In genomic region chr8:112029455-112029854, GRCm38 (mm10) we compare ENCODE assay signal across 38 mouse cellular contexts. TPM values are rescaled to one million over a fixed set of nuclear protein-coding genes. Genes with fewer than 3 reads are reported as not detected.
"Had no signal": no experiment of that assay in that cellular context is flagged by ENCODE, and none has a peak within 500 bp of the region (broad histone marks: within the 10 kb centered on the region; RNA-seq: fewer than 3 reads in every experiment).

No protein-coding gene starts in this region.

- H3K27me3 ChIP-seq: limb, embryonic 12.5 days; limb, embryonic 13.5 days; limb, embryonic 15.5 days; liver, embryonic 12.5 days; liver, embryonic 13.5 days; liver, embryonic 15.5 days; lung, embryonic 15.5 days; midbrain, embryonic 12.5 days; midbrain, embryonic 13.5 days; midbrain, embryonic 15.5 days; neural tube, embryonic 12.5 days had no signal

- ATAC-seq: liver, embryonic 12.5 days; liver, postnatal 0 days; lung, postnatal 0 days; midbrain, embryonic 13.5 days; midbrain, embryonic 15.5 days; midbrain, embryonic 16.5 days had no signal

- H3K9me3 ChIP-seq: limb, embryonic 10.5 days; limb, embryonic 12.5 days; limb, embryonic 13.5 days; limb, embryonic 15.5 days; liver, embryonic 12.5 days; liver, embryonic 13.5 days; liver, embryonic 15.5 days; lung, embryonic 15.5 days; megakaryocyte, embryonic 14.5 days; midbrain, embryonic 10.5 days; midbrain, embryonic 12.5 days; midbrain, embryonic 13.5 days; midbrain, embryonic 15.5 days; neural tube, embryonic 12.5 days had no signal

- H3K27ac ChIP-seq: limb, embryonic 10.5 days; limb, embryonic 12.5 days; limb, embryonic 13.5 days; limb, embryonic 15.5 days; liver, embryonic 12.5 days; liver, embryonic 13.5 days; liver, embryonic 14.5 days; liver, embryonic 15.5 days; lung, embryonic 15.5 days; macrophage; midbrain, embryonic 10.5 days; midbrain, embryonic 12.5 days; midbrain, embryonic 13.5 days; midbrain, embryonic 15.5 days; neural tube, embryonic 12.5 days had no signal

- H3K9ac ChIP-seq: limb, embryonic 12.5 days; limb, embryonic 13.5 days; limb, embryonic 15.5 days; liver, embryonic 12.5 days; liver, embryonic 13.5 days; liver, embryonic 14.5 days; liver, embryonic 15.5 days; liver, postnatal 0 days; lung, embryonic 14.5 days; lung, embryonic 15.5 days; midbrain, embryonic 12.5 days; midbrain, embryonic 13.5 days; midbrain, embryonic 15.5 days; neural tube, embryonic 12.5 days had no signal

- H3K36me3 ChIP-seq: limb, embryonic 10.5 days; limb, embryonic 12.5 days; limb, embryonic 13.5 days; limb, embryonic 15.5 days; liver, embryonic 12.5 days; liver, embryonic 13.5 days; liver, embryonic 15.5 days; lung, embryonic 15.5 days; midbrain, embryonic 10.5 days; midbrain, embryonic 12.5 days; midbrain, embryonic 13.5 days; midbrain, embryonic 15.5 days; neural tube, embryonic 12.5 days had no signal

- H3K4me3 ChIP-seq: limb, embryonic 10.5 days; limb, embryonic 12.5 days; limb, embryonic 13.5 days; limb, embryonic 15.5 days; liver, embryonic 12.5 days; liver, embryonic 13.5 days; liver, embryonic 15.5 days; lung, embryonic 15.5 days; megakaryocyte, embryonic 14.5 days; midbrain, embryonic 10.5 days; midbrain, embryonic 12.5 days; midbrain, embryonic 13.5 days; midbrain, embryonic 15.5 days; myocyte; neural tube, embryonic 12.5 days had no signal

- H3K4me1 ChIP-seq: limb, embryonic 13.5 days; limb, embryonic 15.5 days; liver, embryonic 13.5 days; liver, embryonic 15.5 days; lung, embryonic 15.5 days; megakaryocyte, embryonic 14.5 days; midbrain, embryonic 10.5 days; midbrain, embryonic 12.5 days; midbrain, embryonic 13.5 days; midbrain, embryonic 15.5 days; neural tube, embryonic 12.5 days had no signal

- DNase-seq: left cerebral cortex, postnatal 4 days; liver; liver, embryonic 13.5 days; liver, postnatal 0 days; lung, adult 18-20 months; lung, adult 2 months; lung, embryonic 14.5 days; lung, postnatal 10 days; lung, postnatal 14 days; lung, postnatal 36 days; lung, postnatal 4 days; midbrain, embryonic 14.5 days had no signal

- H3K4me2 ChIP-seq: limb, embryonic 12.5 days; limb, embryonic 13.5 days; limb, embryonic 15.5 days; liver, embryonic 11.5 days; liver, embryonic 12.5 days; liver, embryonic 13.5 days; liver, embryonic 15.5 days; lung, embryonic 14.5 days; lung, embryonic 15.5 days; midbrain, embryonic 11.5 days; midbrain, embryonic 12.5 days; midbrain, embryonic 13.5 days; midbrain, embryonic 15.5 days; neural tube, embryonic 12.5 days had no signal

RNA-seq across cellular contexts. Expression of gene Gm6793, which starts 14.6 kb away (rescaled TPM):
- total RNA-seq: left cerebral cortex, postnatal 36 days; liver, adult 2 months; megakaryocyte-erythroid progenitor cell, adult 5-6 weeks; midbrain, postnatal 0 days; monocyte, adult 5-6 weeks had no signal
- polyA plus RNA-seq: liver, adult 2 months; liver, embryonic 12.5 days; liver, embryonic 16.5 days; macrophage had no signal
